In genomic region chr9:33220981-33221380, GRCm38 (mm10) we compare ENCODE assay signal across 16 mouse cellular contexts.
"Had no signal": no experiment of that assay in that cellular context is flagged by ENCODE, and none has a peak within 500 bp of the region (broad histone marks: within the 10 kb centered on the region; RNA-seq: fewer than 3 reads in every experiment).

No protein-coding gene starts in this region.

- DNase-seq: kidney, adult 18-20 months; kidney, postnatal 10 days; kidney, postnatal 4 days; liver; liver, embryonic 13.5 days; liver, postnatal 0 days; lung, postnatal 14 days; thymus, adult 18-20 months; thymus, postnatal 14 days had no signal

- H3K27ac ChIP-seq: intestine, embryonic 15.5 days; limb, embryonic 12.5 days; liver, embryonic 13.5 days; lung, embryonic 15.5 days; macrophage; midbrain, embryonic 12.5 days; stomach, postnatal 0 days had no signal

- H3K4me3 ChIP-seq: intestine, embryonic 15.5 days; limb, embryonic 12.5 days; liver, embryonic 13.5 days; lung, embryonic 15.5 days; megakaryocyte, embryonic 14.5 days; midbrain, embryonic 12.5 days had no signal
